Mouse (Mus musculus): ENCODE data around the gene Syne2. TPM values are rescaled to one million over a fixed set of nuclear protein-coding genes. Genes with fewer than 3 reads are reported as not detected.

The Syne2 gene
- polyA plus RNA-seq, 1 experiment, result not detected

DNA sequence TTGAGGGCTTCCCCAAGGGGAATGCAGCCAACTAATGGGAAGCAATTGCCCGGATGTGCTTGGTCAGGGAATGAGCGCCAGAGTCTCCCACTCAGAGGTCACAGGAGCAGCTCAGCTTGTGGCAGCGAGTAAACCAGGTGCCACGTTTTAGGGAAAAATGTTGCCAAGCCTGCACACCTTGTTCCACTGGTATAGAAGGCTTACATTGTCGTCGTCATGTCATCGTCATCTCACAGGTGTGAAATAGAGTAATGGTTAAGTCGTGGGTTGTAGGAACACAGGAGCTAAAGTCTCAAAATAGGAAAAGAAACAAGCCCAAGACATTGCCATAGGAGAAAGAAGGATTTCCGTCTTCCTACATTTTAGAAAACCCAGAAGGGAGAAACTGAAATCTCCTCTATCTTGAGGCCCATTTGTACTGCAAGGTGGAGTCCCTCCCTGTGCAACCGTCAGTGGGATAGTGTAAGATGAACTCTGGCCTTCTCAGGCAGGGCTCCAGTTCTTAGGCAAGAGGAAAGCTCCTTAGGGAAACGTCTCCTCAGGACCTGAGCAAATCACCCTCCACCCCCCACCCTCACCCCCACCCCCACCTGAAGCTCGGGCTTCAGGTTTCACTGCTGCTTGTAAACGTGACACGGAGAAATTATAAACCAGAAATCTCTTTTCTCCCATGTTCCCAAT lies 263.1 kb downstream of the Syne2 start:
- no peak for TF ChIP-seq GATA1 (IDR thresholded peaks at IDR 0.05; ENCODE audit: low read length)

DNA sequence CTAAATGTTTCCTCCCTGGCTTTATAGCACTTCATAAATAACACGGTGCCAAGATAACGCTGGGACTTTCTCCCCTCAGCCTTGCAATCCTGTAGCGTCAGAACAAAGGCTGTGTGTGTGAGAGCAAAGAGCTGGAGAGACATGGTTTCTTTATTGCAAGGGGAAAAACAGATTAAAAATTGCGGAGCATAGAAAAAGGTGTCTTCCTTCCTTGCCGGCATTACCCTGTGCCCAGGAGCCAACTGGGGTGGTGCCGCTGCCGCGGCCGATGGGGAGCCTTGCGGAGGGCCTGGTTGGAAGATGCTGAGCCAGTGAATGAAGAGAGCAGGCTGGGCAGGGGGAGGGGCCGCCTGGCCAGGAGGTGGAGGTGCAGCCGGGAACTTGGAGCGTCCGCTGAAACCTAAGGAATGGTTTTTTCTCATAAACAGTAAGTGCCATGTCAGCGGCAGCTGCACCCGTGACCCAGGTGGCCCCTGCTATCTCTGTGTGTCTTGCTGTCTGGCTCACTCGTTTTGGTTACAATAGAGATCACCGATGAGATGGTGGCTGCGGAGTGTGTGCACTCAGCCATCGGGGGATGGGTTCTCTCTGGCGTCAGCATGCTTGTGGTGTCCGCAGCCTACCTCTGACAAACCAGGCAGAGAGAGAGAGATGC lies 263.8 kb downstream of the Syne2 start:
- TF ChIP-seq GATA1 (IDR thresholded peaks at IDR 0.05; ENCODE audit: low read length), result no peak

DNA sequence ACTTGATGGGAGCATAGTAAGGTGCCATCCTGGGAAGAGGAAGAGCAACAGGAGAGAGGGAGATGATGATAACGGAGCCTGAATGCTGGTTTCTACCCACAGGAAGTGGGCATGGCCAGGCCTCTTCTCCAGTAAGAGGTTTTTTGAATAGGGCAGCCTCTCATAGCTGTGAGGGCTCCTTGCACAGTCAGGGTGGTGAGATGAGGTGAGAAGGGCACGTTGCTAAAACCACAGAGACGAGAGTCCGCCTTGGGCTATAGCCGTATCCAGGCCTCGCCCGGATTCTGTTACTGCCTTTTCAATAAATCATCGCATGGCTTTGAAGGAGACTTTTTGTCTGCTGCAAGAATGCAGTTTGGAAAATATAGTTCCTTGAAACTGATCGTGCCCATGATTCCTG lies 267.1 kb downstream of the Syne2 start:
- no peak for TF ChIP-seq GATA1 (IDR thresholded peaks at IDR 0.05; ENCODE audit: low read length)

DNA sequence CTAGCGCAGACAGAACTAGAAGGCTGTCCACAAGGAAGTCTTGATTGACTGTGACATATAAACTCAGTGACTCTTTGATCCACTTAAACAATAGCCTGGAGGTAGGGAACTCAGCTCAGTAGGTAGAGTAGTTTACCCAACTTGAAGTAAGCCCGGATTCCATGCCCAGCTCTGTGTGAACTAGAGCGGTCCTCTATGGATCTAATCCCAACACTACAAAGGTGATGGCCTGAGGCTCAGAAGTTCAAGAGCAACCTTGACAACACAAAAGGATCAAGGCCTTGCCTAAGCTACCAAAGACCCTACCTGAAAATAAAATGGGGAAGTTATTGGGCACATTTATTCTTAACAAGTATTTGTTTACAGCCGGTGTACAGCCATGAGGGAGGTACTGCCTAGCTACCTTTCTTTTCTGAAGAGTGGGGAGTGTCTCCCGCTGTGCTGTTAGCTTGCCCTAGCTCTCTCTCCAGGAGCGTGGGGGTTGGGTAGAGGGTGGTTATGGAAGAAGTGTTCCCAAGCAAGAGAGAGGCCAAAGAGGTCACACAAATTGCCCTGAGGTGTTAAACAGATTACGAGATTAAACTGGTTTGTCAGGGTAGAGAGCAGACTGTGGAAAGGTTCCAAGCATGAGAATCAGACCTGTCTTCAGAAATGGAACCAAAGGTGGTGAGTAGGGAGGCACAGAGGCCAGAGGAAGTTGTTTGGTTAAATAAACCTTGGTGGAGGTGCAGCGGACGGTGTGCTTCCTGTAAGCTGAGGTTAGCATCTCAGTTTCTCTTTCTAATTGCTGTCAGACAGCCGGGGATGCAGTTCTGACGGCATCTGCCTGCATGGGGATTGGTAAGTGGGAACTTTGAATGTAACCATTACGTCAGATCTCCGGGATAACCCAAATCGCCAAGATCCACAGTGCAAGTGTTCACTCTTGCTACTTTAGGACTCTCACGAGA lies 268.3 kb downstream of the Syne2 start:
- no peak for TF ChIP-seq GATA1 (IDR thresholded peaks at IDR 0.05; ENCODE audit: low read length)

DNA sequence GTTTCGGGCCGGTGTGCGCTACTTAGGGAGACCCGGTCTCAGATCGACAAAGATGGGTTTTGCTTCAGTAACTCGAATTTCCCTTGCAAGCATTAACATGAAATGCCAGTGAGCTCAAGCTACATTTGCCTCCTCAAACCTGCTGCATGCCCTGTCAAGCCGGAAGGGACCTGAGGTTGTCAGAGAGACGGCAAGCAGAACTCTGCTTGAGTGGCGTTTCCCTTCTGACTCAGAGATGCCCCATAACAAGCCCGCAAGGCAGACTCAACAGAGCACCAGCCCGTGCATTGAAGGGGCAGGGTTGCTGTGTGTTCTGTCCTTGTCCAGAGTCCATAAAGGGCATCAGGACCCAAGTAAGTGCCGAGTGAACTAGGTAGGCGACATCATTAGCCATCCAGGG lies 269.1 kb downstream of the Syne2 start:
- TF ChIP-seq GATA1 (IDR thresholded peaks at IDR 0.05; ENCODE audit: low read length), result no peak

DNA sequence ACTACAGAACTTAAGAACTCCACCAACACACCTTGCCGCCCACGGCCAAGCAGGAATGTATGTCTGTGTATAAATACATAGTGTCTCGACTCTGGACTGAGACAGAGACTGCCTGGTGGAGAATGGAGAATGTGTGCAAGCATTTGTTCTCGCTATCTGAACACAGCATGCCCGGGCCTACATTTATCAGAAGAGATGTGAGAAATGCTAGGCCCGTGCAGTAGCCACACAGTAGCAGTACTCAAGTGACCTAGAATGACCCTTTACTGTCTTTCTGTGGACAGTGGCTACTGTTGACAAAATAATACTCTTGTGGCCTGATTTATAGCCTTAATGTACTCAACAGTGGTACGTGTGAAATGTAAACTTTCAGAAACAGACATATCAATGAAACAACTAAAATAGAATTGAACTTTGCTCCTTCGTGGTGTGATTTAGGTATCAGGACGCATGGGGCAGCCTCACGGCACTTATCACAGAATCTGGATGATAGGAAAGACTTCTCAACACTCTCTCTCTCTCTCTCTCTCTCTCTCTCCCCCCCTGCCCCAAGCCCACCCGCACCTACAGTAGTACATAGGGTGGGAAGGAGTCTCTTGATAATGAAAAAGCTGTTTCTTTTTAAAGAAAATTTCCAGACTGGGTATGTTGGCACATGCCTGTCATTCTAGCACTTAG lies 275.0 kb downstream of the Syne2 start:
- no peak for TF ChIP-seq GATA1 (IDR thresholded peaks at IDR 0.05; ENCODE audit: low read length)

DNA sequence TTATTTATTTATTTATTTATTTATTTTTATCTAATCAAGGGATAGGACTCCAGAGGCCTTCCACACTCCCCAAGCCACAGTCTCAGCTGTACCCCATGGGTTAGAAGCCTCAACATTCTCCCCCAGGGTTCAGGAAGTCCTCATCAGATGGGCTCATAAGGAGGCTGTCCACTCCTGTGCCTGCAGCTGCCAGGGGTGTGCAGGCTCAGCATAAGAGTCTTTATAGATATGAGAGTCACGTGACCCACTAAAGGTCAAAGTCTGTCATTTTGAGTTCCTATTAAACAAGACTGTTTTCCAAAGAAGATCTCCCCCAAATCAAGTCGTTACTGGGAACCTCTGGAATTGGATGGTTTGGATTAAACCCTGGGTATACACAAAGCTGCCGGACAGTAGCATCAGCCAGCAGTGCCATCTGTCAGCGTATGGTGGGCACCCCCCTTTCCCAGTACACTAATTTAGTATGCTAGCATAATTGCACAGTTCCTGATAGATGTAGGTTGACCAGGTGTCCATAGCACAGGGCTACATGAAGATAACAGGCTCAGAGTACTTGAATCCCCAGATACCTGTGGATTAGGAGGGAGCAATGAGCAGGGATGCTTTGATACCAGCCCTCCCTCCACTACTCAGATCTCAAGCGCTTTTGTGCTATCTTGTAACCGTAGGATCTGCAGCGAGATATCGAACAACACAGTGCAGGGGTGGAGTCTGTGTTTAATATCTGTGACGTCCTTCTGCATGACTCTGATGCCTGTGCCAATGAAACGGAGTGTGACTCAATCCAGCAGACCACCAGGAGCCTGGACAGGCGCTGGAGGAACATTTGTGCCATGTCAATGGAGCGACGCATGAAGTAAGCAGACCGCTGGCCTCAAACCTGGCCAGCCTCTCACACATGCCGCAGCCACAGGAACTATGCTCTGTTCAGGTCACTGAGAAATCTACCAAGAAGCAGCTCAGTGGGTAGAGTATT lies 276.0 kb downstream of the Syne2 start:
- no peak for TF ChIP-seq GATA1 (IDR thresholded peaks at IDR 0.05; ENCODE audit: low read length)

DNA sequence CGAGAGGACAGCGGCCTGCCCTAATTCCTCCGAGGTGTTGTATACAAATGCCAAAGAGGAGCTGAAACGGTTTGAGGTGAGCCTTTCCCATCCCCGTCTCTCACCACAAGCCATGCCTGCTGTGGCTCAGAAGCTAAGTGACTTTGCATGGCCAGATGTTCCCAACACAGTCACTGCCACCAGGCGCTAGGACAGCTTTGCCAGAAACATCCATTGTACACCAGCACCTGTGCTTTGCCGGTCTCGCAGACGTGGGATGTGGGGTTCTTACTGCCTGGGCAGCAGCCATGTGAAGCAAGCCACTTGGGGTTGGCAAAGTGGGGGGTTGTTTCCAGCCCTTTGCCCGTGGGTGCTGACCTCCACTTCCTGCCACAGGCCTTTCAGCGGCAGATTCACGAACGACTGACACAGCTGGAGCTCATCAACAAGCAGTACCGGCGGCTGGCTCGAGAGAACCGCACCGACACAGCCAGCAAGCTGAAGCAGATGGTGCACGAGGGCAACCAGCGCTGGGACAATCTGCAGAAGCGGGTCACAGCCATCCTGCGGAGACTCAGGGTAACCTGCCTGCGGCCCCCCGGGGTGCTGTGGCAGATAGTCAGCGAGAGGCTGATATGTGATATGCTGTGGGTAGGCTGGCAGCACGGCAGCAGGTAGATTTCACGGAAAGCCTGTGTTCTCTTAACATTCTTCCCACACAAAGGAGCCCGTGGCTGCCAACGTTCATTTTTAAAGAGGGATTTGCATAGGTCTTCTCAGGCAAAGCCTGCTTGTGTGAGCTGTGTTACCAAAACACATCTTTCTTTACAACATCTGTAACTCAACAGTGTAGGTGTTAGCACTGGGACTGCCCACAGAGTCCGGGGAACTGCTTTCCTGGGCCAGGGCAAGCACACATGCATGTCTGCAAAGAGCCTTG lies 277.4 kb downstream of the Syne2 start:
- no peak for TF ChIP-seq GATA1 (IDR thresholded peaks at IDR 0.05; ENCODE audit: low read length)

DNA sequence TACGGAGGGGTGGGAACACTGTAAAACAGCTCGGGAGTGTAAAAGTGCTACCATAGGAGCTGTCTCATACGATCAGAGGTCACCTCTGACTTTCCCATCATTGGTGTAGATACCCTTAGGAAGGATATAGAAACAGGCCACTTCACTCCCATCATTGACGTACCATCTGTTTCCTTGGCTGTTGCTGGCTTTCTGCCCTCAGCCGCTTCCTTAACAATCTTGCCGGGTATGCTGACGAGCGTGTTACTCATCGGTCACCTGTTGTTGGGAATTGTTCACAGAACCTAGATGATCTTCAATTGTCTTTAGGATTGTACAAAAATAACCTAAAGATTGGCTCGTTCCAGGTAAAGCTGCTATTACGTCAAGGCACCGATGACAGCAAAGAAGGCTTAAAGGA lies 284.7 kb downstream of the Syne2 start:
- no peak for TF ChIP-seq GATA1 (IDR thresholded peaks at IDR 0.05; ENCODE audit: low read length)

DNA sequence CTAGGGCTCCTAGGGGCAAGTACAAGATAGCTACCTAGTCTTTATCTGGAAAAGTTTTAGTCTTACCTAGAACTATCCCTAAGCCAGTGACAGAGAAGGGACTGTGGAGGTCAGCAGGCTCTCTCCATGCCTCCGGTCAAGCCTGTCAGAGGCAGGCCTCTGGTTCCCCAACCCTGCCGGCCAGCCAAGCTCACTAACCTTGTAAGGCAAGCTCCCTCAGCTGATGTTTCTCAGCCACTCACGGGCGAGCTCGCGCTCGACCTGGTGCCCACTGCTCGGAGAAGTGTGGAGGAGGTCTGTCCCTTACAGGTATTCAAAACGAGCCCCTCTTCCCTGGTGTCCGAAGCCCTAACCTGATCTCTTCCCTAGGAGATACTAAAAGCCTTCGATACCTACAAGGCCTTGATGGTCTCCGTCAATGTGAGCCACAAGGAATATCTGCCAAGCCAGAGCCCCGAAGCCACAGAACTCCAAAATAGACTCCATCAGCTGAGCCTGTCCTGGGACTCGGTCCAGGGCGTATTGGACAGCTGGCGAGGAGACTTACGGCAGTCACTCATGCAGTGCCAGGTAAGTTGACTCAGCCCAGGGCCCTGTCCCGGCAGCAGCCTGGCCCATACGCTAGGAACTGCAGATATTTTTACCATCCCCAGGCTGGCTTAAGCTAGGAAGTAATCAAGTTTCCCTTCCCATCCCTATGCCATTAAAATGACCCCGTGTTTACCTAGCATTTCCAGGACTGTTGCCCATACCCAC lies 286.8 kb downstream of the Syne2 start:
- TF ChIP-seq GATA1 (IDR thresholded peaks at IDR 0.05; ENCODE audit: low read length), result no peak

DNA sequence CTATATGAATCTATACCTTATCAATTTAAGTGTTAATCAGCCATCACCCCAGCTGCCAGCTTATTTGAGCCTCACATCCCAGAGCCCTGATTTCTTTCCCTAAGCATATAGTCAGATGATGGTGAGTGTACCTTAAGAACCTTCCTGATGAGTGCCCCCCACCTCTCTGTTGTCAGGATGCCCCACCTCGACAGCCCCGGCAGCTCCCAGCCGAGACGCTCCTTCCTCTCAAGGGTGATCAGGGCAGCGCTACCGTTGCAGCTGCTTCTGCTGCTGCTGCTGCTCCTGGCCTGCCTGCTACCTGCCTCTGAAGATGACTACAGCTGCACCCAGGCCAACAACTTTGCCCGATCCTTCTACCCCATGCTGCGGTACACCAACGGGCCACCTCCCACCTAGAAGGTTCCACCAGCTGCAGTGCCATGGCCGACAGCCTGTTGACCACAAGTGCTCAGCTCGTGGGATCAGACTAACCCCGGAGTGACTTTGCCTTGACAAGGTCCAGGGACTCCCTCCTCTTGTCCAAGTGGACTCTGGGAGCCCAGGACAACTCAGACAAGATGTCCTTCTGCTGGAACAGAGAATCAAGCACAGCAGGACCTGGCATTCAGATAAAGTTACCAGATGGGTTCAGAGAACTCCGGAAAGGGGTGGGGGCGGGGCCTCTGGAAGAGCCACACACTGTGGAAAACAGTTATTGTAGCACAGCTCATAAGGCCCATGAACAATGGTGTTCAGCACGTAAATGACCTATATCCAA lies 291.9 kb downstream of the Syne2 start:
- no peak for TF ChIP-seq GATA1 (IDR thresholded peaks at IDR 0.05; ENCODE audit: low read length)

DNA sequence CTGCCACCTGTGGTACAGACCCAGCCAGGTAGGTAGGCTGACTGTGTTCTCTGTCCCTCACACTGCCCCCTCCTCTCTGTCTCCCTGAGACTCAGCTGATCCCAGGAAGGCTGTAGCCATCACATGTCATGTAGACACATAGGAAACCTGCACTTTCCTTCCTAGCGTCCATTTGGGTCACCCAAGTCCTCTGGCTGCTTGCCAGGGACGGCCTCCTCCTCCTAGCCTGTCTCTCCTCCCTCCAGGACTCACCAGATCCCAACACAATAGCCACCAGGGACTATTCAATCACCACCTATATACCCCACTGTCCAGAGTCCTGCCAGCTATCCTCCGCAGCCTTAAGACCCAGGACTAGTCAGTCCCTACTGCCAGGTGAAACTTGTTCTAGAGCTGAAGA lies 293.1 kb downstream of the Syne2 start:
- no peak for TF ChIP-seq GATA1 (IDR thresholded peaks at IDR 0.05; ENCODE audit: low read length)
